Mouse (Mus musculus): ENCODE measurements at regions not wholly inside any gene's neighbourhood (a gene's known extent, or its start where the extent isn't known, plus 50 kb on each side); places are given as distances from the start of the nearest gene placed in this dataset.

- no peak for DNase-seq
Observed at GRCm38 (mm10) chr1:94217407-94217806, 165.1 kb upstream of the Pdcd1 start.

GRCm38 (mm10) chr1:94208929-94209328 is 156.6 kb upstream of the Pdcd1 start:
- no peak for DNase-seq

GRCm38 (mm10) chr1:94207859-94208258 is 155.5 kb upstream of the Pdcd1 start:
- no peak for DNase-seq

GRCm38 (mm10) chr1:94203281-94203680 is 150.9 kb upstream of the Pdcd1 start:
- DNase-seq, result no peak

- peak; percentile 14 for DNase-seq
Observed at GRCm38 (mm10) chr1:94183876-94184275, 131.5 kb upstream of the Pdcd1 start.

- DNase-seq, result no peak
Observed at GRCm38 (mm10) chr1:94149958-94150357, 97.6 kb upstream of the Pdcd1 start.

- no peak for DNase-seq
Observed at GRCm38 (mm10) chr1:94147015-94147414, 94.7 kb upstream of the Pdcd1 start.

GRCm38 (mm10) chr1:94140518-94140917 is 88.2 kb upstream of the Pdcd1 start:
- no peak for DNase-seq

- DNase-seq, result no peak
Observed at GRCm38 (mm10) chr1:94139445-94140062, 87.2 kb upstream of the Pdcd1 start.

- DNase-seq, result peak; percentile 2
Observed at GRCm38 (mm10) chr1:94136731-94137130, 84.4 kb upstream of the Pdcd1 start.
